Mouse (Mus musculus) liver, embryonic 14.5 days (tissue): ENCODE data around the gene Myo1a. TPM values are rescaled to one million over a fixed set of nuclear protein-coding genes. Genes with fewer than 3 reads are reported as not detected.

Source experiments
- ATAC-seq: fragments of 200-750 bp; cut with Nextera tagmentation; 2 replicates; pipeline ENCODE4 v1.8.0; 2017; ENCODE audit warnings: moderate number of reproducible peaks, mild to moderate bottlenecking, moderate library complexity; ENCODE audit not compliant: insufficient read depth
- DNase-seq, 3 experiments: peaks; one replicate each; pipeline ENCODE4 v3.0.0-alpha.2; 2012 to 2013; ENCODE audit warnings: low read depth in 3 of 3, low spot score in 3 of 3
- H3K27ac ChIP-seq: fragments of 300-500 bp; sonication (generic); 2 replicates; pipeline ENCODE4 v1.5.1; 2014; ENCODE audit warnings: moderate library complexity, mild to moderate bottlenecking, control low read depth, inconsistent platforms
- H3K27me3 ChIP-seq: fragments of 300-500 bp; sonication (generic); 2 replicates; pipeline ENCODE4 v1.6.1; 2014; ENCODE audit warnings: mild to moderate bottlenecking, low read length, moderate library complexity; ENCODE audit not compliant: control insufficient read depth, insufficient read depth
- H3K36me3 ChIP-seq: fragments of 300-500 bp; sonication (generic); replicated peaks from 2 replicates; pipeline ENCODE4 v1.6.1; 2014; ENCODE audit warnings: low read depth; ENCODE audit not compliant: control insufficient read depth, insufficient read depth
- H3K4me1 ChIP-seq, 2 experiments: fragments of 200-500 bp in 1 of 2; fragments of 300-500 bp in 1 of 2; sonication (generic) in 1 of 2; replicated peaks; 2 replicates each; pipeline ENCODE4 v1.6.1; 2012 to 2014; ENCODE audit warnings: antibody characterized with exemption in 1 of 2, inconsistent platforms in 1 of 2, low read length in 1 of 2; ENCODE audit not compliant: control insufficient read depth in 2 of 2, insufficient read depth in 2 of 2
- H3K4me2 ChIP-seq: fragments of 300-500 bp; sonication (generic); 2 replicates; pipeline ENCODE4 v1.6.1; 2014; ENCODE audit warnings: low read depth, mild to moderate bottlenecking, control low read depth, moderate library complexity
- H3K4me3 ChIP-seq, 2 experiments: fragments of 200-500 bp in 1 of 2; fragments of 300-500 bp in 1 of 2; sonication (generic) in 1 of 2; 2 replicates each; pipeline ENCODE4 v1.5.1; 2012 to 2014; ENCODE audit warnings: low read depth in 2 of 2, low read length in 2 of 2, mild to moderate bottlenecking in 2 of 2, control low read depth in 1 of 2, inconsistent platforms in 1 of 2, moderate library complexity in 1 of 2; ENCODE audit not compliant: insufficient read depth in 1 of 2
- H3K9ac ChIP-seq: fragments of 300-500 bp; sonication (generic); replicated peaks from 2 replicates; pipeline ENCODE4 v1.6.1; 2014; ENCODE audit warnings: mild to moderate bottlenecking, control low read depth, moderate library complexity
- H3K9me3 ChIP-seq: fragments of 300-500 bp; sonication (generic); 2 replicates; pipeline ENCODE4 v1.6.1; 2016; ENCODE audit warnings: low read length, mixed read lengths; ENCODE audit not compliant: control insufficient read depth
- CTCF ChIP-seq: IDR thresholded peaks from 2 replicates; pipeline ENCODE4 v1.5.1; 2016; ENCODE audit warnings: antibody characterized with exemption, low read depth, control low read depth
- EP300 ChIP-seq: IDR thresholded peaks from 2 replicates; pipeline ENCODE4 v1.6.1; 2016; ENCODE audit warnings: antibody characterized with exemption, low read depth
- WGBS: fragments of 180-500 bp; shearing (Covaris S2); extraction: QIAGEN DNeasy Blood & Tissue Kit; methylation state at CpG from one replicate; pipeline ENCODE4 v1.1.7; 2014; ENCODE audit not compliant: insufficient replicate concordance; 5-methylcytosine and 5-hydroxymethylcytosine counted together
- polyA plus RNA-seq, 2 experiments: library from polyadenylated mRNA; depleted of rRNA in 1 of 2; stranded (reverse) in 1 of 2; unstranded in 1 of 2; fragments of >200 nt; fragmentation: Nextera tagmentation in 1 of 2; extraction: Ambion mirVana in 1 of 2; gene quantifications; 2 replicates each; pipeline versions ENCODE4 v1.2.1 to v1.2.3; 2012 to 2014

The Myo1a gene
- polyA plus RNA-seq, 2 experiments, result 0.06 to 0.30 TPM

GRCm38 (mm10) chr10:127675859-127676398, 29.0 kb upstream of the Myo1a start:
- WGBS, result 42% methylated on average over 5 of the region's 5 CpGs
- no peaks in the 10 kb centered on the region for H3K36me3 ChIP-seq
- peaks cover 4 to 6% of the 10 kb centered on the region in 2 experiments for H3K4me1 ChIP-seq
- ATAC-seq, result no peak
- no peaks in the 10 kb centered on the region for H3K9me3 ChIP-seq
- TF ChIP-seq EP300 (no peak), CTCF (no peak)
- peak overlapping the region; percentile 79 for H3K4me2 ChIP-seq
- DNase-seq, result no peak
- peak overlapping the region; percentile 63 for H3K27ac ChIP-seq
- no peaks in the 10 kb centered on the region for H3K27me3 ChIP-seq
- peak overlapping the region; percentile 58 for H3K9ac ChIP-seq
- peak overlapping the region; percentile 75 to 91 for H3K4me3 ChIP-seq

- peaks cover 4 to 6% of the 10 kb centered on the region in 2 experiments for H3K4me1 ChIP-seq
- H3K27ac ChIP-seq, result peak overlapping the region; percentile 74
- DNase-seq, result peak; percentile 98 to 99 (median 98)
- peak; percentile 92 for ATAC-seq
- WGBS, result under 1% methylated on average over 71 of the region's 71 CpGs
- peak overlapping the region; percentile 98 for H3K4me2 ChIP-seq
- H3K36me3 ChIP-seq, result no peaks in the 10 kb centered on the region
- no peaks in the 10 kb centered on the region for H3K27me3 ChIP-seq
- H3K9me3 ChIP-seq, result no peaks in the 10 kb centered on the region
- peak overlapping the region; percentile 75 to 91 for H3K4me3 ChIP-seq
- H3K9ac ChIP-seq, result peak overlapping the region; percentile 80
- TF ChIP-seq CTCF (no peak), EP300 (no peak)
Measured at GRCm38 (mm10) chr10:127676691-127677548, 28.1 kb upstream of the Myo1a start.

GRCm38 (mm10) chr10:127677591-127678336, 27.2 kb upstream of the Myo1a start:
- H3K36me3 ChIP-seq, result no peaks in the 10 kb centered on the region
- no peaks in the 10 kb centered on the region for H3K27me3 ChIP-seq
- WGBS, result 6% methylated on average over 14 of the region's 14 CpGs
- H3K9ac ChIP-seq, result peak overlapping the region; percentile 80
- ATAC-seq, result no peak
- TF ChIP-seq EP300, result no peak
- TF ChIP-seq CTCF, result peak; percentile 87
- no peaks in the 10 kb centered on the region for H3K9me3 ChIP-seq
- H3K4me2 ChIP-seq, result peak overlapping the region; percentile 98
- H3K4me3 ChIP-seq, result peak overlapping the region; percentile 70 to 91
- DNase-seq, result peak; percentile 67 to 76 (median 67)
- peak overlapping the region; percentile 74 for H3K27ac ChIP-seq
- H3K4me1 ChIP-seq, result peaks cover 4 to 6% of the 10 kb centered on the region in 2 experiments

DNA sequence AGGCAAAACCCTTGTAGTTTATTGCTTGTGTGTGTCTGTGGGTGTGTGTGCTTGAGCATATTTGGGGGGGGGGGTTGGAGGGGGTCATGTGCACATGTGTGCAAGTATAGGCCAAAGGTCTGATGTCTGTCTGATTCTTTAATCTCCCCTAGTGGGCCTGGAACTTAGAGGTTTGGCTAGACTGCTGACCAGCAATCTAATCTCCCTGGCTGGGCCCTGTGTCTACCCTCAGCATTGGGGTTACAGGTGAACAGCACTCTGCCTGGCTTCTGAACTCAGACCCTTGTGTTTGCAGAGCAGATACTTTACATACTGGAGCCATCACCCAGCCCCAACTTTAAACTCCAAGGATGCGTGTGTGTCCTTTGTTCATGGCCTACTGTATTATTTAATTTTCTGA, 25.8 kb upstream of the Myo1a start:
- H3K4me2 ChIP-seq, result no peak overlapping the region

DNA sequence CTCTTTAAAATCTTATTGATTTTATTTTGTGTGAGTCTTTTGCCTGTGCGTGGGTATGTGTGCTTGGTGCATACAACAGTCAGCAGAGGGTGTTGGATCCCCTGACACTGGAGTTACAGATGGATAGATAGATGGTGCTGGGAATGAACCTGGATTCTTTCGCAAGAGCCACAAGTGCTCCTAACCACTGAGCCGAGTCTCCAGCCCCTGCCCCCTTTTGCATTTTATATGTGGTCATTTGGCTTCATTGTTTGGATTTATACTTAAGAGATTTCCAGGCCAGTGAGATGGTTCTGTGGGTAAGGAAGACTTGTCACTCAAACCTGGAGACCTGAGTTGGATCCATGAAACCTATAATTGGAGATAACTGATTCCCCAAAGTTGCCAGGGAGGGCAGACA, 25.1 kb upstream of the Myo1a start:
- Histone ChIP-seq H3K36me3 (no peaks in the 10 kb centered on the region), H3K4me1 (peaks cover 4 to 6% of the 10 kb centered on the region in 2 experiments), H3K4me3 (no peak overlapping the region), H3K9me3 (no peaks in the 10 kb centered on the region), H3K27ac (no peak overlapping the region), H3K9ac (no peak overlapping the region), H3K4me2 (no peak overlapping the region), H3K27me3 (no peaks in the 10 kb centered on the region)
- no peak for TF ChIP-seq EP300
- no peak for TF ChIP-seq CTCF
- no peak for ATAC-seq
- DNase-seq, result no peak
- 78% methylated on average over 3 of the region's 3 CpGs for WGBS

More for the DNA sequence above, 25.8 kb upstream of the Myo1a start:
- Histone ChIP-seq H3K9me3 (no peaks in the 10 kb centered on the region), H3K4me3 (no peak overlapping the region), H3K4me1 (peaks cover 4 to 6% of the 10 kb centered on the region in 2 experiments), H3K36me3 (no peaks in the 10 kb centered on the region), H3K27ac (no peak overlapping the region), H3K9ac (no peak overlapping the region), H3K27me3 (no peaks in the 10 kb centered on the region)
- TF ChIP-seq CTCF (no peak), EP300 (no peak)
- WGBS, result 78% methylated on average over 1 of the region's 1 CpGs
- ATAC-seq, result no peak
- DNase-seq, result no peak
